In the genomic region with DNA sequence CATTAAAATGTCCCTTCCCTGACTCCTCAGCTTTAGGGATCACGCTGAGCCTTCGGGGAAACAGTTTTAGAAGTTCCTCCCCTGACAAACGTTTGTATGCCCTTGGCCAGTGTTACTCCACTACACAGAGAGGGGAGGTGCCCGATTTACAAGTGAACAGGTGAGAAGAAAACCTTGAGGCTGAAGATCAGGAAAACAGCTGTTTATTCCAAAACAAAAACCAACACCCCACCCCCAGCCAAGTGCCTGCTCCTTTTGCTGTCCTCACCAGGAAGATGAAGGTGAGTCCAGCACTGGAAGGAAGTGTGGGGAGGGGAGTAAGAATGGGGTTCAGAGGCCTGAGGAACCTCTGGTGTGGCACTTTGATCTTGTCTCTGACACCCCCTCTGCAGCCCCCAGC, we compare ENCODE assay signal across 31 mouse cellular contexts. TPM values are rescaled to one million over a fixed set of nuclear protein-coding genes. Genes with fewer than 3 reads are reported as not detected.
DNase-seq lines count a peak whose midpoint lies in the region; ATAC-seq and TF ChIP-seq lines count a peak whose summit lies in the region.
"Had no signal": no experiment of that assay in that cellular context is flagged by ENCODE, and none has a peak within 500 bp of the region (broad histone marks: within the 10 kb centered on the region; RNA-seq: fewer than 3 reads in every experiment).

No protein-coding gene starts in this region.

- TF ChIP-seq EP300 in stomach, postnatal 0 days (optimal IDR thresholded peaks at IDR 0.05), result no peak
- TF ChIP-seq EP300 in ES-Bruce4 (IDR thresholded peaks at IDR 0.05; ENCODE audit: insufficient read depth, low read depth, low read length), result peak; percentile 90

- no peak for TF ChIP-seq POLR2A in ES-Bruce4 (IDR thresholded peaks at IDR 0.05; ENCODE audit: insufficient read depth, low read length)

- no peak for TF ChIP-seq CTCF in stomach, postnatal 0 days (IDR thresholded peaks at IDR 0.05; ENCODE audit: low read depth)
- no peak for TF ChIP-seq CTCF in ES-Bruce4 (IDR thresholded peaks at IDR 0.05; ENCODE audit: low read depth, low read length)

- H3K9ac ChIP-seq in stomach, embryonic 15.5 days, result no peak overlapping the region
- no peak overlapping the region for H3K9ac ChIP-seq in stomach, postnatal 0 days (ENCODE audit: low read length)
- H3K9ac ChIP-seq in ES-Bruce4 (ENCODE audit: low read depth, poor library complexity, severe bottlenecking) (peak overlapping the region; percentile 5; the same call in 1 of the 2 replicates), ES-E14 (ENCODE audit: insufficient read depth, low read depth, low read length, poor library complexity, severe bottlenecking) (peak overlapping the region; percentile 32; the same call in 1 of the 2 replicates)
- H3K9ac ChIP-seq in forebrain, embryonic 13.5 days, result no peak overlapping the region
- H3K9ac ChIP-seq: embryonic facial prominence, embryonic 13.5 days; embryonic facial prominence, embryonic 15.5 days; forebrain, embryonic 12.5 days; forebrain, embryonic 15.5 days; forebrain, postnatal 0 days had no signal

- H3K4me3 ChIP-seq in stomach, embryonic 15.5 days (replicated peaks), result no peak overlapping the region
- no peak overlapping the region for H3K4me3 ChIP-seq in stomach, postnatal 0 days (ENCODE audit: low read depth, low read length)
- H3K4me3 ChIP-seq in ES-Bruce4 (ENCODE audit: low read depth, low read length) (peak overlapping the region; percentile 21; the same call in 1 of the 2 replicates), ES-E14 (ENCODE audit: insufficient read depth in 1 of 2, low read depth in 1 of 2, low read length in 2 of 2, poor library complexity in 1 of 2, severe bottlenecking in 1 of 2) (no peak overlapping the region)
- H3K4me3 ChIP-seq in forebrain, embryonic 13.5 days, result no peak overlapping the region
- H3K4me3 ChIP-seq: embryonic facial prominence, embryonic 13.5 days; embryonic facial prominence, embryonic 15.5 days; erythroblast, embryonic 14.5 days; forebrain, embryonic 10.5 days; forebrain, embryonic 12.5 days; forebrain, embryonic 15.5 days had no signal

- no peaks in the 10 kb centered on the region for H3K36me3 ChIP-seq in stomach, embryonic 15.5 days
- no peaks in the 10 kb centered on the region for H3K36me3 ChIP-seq in stomach, postnatal 0 days (ENCODE audit: control insufficient read depth, insufficient read depth, low read length)
- no peaks in the 10 kb centered on the region for H3K36me3 ChIP-seq in ES-Bruce4 (ENCODE audit: control insufficient read depth, insufficient read depth, low read length, poor library complexity, severe bottlenecking)
- H3K36me3 ChIP-seq in ES-E14 (ENCODE audit: control insufficient read depth, insufficient read depth, low read length, poor library complexity, severe bottlenecking), result no peaks in the 10 kb centered on the region
- peaks cover 22% of the 10 kb centered on the region for H3K36me3 ChIP-seq in forebrain, embryonic 13.5 days (ENCODE audit: poor library complexity, severe bottlenecking)
- H3K36me3 ChIP-seq: embryonic facial prominence, embryonic 13.5 days; embryonic facial prominence, embryonic 15.5 days; forebrain, embryonic 10.5 days had no signal

- peak; percentile 16; the same call in 1 of the 2 replicates for ATAC-seq in stomach, embryonic 15.5 days (ENCODE audit: insufficient read depth, low FRiP score, low read depth)
- ATAC-seq in stomach, postnatal 0 days (ENCODE audit: low FRiP score, low TSS enrichment), result no peak
- ATAC-seq in forebrain, embryonic 13.5 days, result no peak
- ATAC-seq: forebrain, embryonic 15.5 days; forebrain, postnatal 0 days had no signal

- H3K9me3 ChIP-seq in stomach, embryonic 15.5 days, result no peaks in the 10 kb centered on the region
- H3K9me3 ChIP-seq in stomach, postnatal 0 days (ENCODE audit: control insufficient read depth, low read length), result no peaks in the 10 kb centered on the region
- H3K9me3 ChIP-seq in ES-Bruce4 (replicated peaks; ENCODE audit: control insufficient read depth, insufficient read depth, low read length, poor library complexity, severe bottlenecking), result no peaks in the 10 kb centered on the region
- H3K9me3 ChIP-seq in ES-E14 (ENCODE audit: control insufficient read depth, insufficient read depth, low read depth, low read length), result no peaks in the 10 kb centered on the region
- H3K9me3 ChIP-seq in forebrain, embryonic 13.5 days (replicated peaks), result no peaks in the 10 kb centered on the region
- H3K9me3 ChIP-seq: embryonic facial prominence, embryonic 13.5 days; embryonic facial prominence, embryonic 15.5 days; forebrain, embryonic 10.5 days; forebrain, embryonic 12.5 days; forebrain, embryonic 15.5 days had no signal

- no peaks in the 10 kb centered on the region for H3K4me1 ChIP-seq in stomach, embryonic 15.5 days
- no peaks in the 10 kb centered on the region for H3K4me1 ChIP-seq in stomach, postnatal 0 days (replicated peaks; ENCODE audit: control insufficient read depth, insufficient read depth)
- peaks cover 25% of the 10 kb centered on the region for H3K4me1 ChIP-seq in ES-Bruce4 (ENCODE audit: control insufficient read depth, insufficient read depth, low read length)
- peaks cover 19 to 36% of the 10 kb centered on the region in 2 experiments for H3K4me1 ChIP-seq in ES-E14 (ENCODE audit: control insufficient read depth in 2 of 2, insufficient read depth in 2 of 2, low read length in 2 of 2, poor library complexity in 1 of 2)
- H3K4me1 ChIP-seq in forebrain, embryonic 13.5 days, result no peaks in the 10 kb centered on the region
- H3K4me1 ChIP-seq: embryonic facial prominence, embryonic 15.5 days; forebrain, embryonic 12.5 days; forebrain, embryonic 15.5 days had no signal

- no peaks in the 10 kb centered on the region for H3K27me3 ChIP-seq in stomach, embryonic 15.5 days (replicated peaks)
- H3K27me3 ChIP-seq in stomach, postnatal 0 days (ENCODE audit: control insufficient read depth, insufficient read depth, low read length), result no peaks in the 10 kb centered on the region
- H3K27me3 ChIP-seq in ES-Bruce4 (ENCODE audit: control insufficient read depth, insufficient read depth, low read length, poor library complexity, severe bottlenecking), result no peaks in the 10 kb centered on the region
- peaks cover 17% of the 10 kb centered on the region; the same call in 1 of the 2 replicates for H3K27me3 ChIP-seq in forebrain, embryonic 13.5 days
- H3K27me3 ChIP-seq: forebrain, embryonic 15.5 days had no signal

- WGBS in stomach, embryonic 15.5 days, result 40% methylated on average over 4 of the region's 4 CpGs
- WGBS in stomach, postnatal 0 days, result 44% methylated on average over 4 of the region's 4 CpGs
- 64% methylated on average over 4 of the region's 4 CpGs for WGBS in forebrain, embryonic 13.5 days

- in situ Hi-C loops in ES-E14 (cut with MboI; ENCODE audit: low sequenced_read_pairs in 2 of 2, unreplicated experiment in 2 of 2), result no loop called here

- H3K4me2 ChIP-seq in stomach, embryonic 15.5 days, result no peak overlapping the region
- H3K4me2 ChIP-seq in stomach, postnatal 0 days (replicated peaks; ENCODE audit: low read depth), result no peak overlapping the region
- no peak overlapping the region for H3K4me2 ChIP-seq in forebrain, embryonic 13.5 days
- H3K4me2 ChIP-seq: embryonic facial prominence, embryonic 13.5 days; embryonic facial prominence, embryonic 15.5 days; forebrain, embryonic 12.5 days; forebrain, embryonic 15.5 days had no signal

- DNase-seq in stomach, postnatal 0 days (ENCODE audit: low spot score), result no peak
- DNase-seq in ES-E14 (ENCODE audit: low read depth, low spot score), result peak; percentile 53
- DNase-seq in ZHBTc4 (ENCODE audit: low read depth, low spot score), result peak; percentile 80
- DNase-seq in spleen, postnatal 10 days (ENCODE audit: low spot score in 2 of 2), result no peak
- no peak for DNase-seq in heart, postnatal 4 days
- DNase-seq: adrenal gland, adult 2 months; adrenal gland, postnatal 10 days; adrenal gland, postnatal 25 days; cerebellum, adult 11 months; cerebellum, adult 18-20 months; cerebellum, adult 8-10 months; cerebellum, adult 9-11 months; cerebellum, postnatal 14 days; cerebellum, postnatal 36 days; embryo, embryonic 11 days; forebrain, postnatal 0 days had no signal

- no peak overlapping the region for H3K27ac ChIP-seq in stomach, embryonic 15.5 days
- no peak overlapping the region for H3K27ac ChIP-seq in stomach, postnatal 0 days (replicated peaks)
- H3K27ac ChIP-seq in ES-Bruce4 (ENCODE audit: insufficient read depth, low read length), result peak overlapping the region; percentile 67; the same call in 1 of the 2 replicates
- H3K27ac ChIP-seq in ES-E14 (ENCODE audit: insufficient read depth, low read depth, low read length, poor library complexity, severe bottlenecking), result peak overlapping the region; percentile 79
- H3K27ac ChIP-seq in forebrain, embryonic 13.5 days, result no peak overlapping the region
- H3K27ac ChIP-seq: embryonic facial prominence, embryonic 13.5 days; embryonic facial prominence, embryonic 15.5 days; forebrain, embryonic 10.5 days; forebrain, embryonic 12.5 days; forebrain, embryonic 15.5 days had no signal

RNA-seq across cellular contexts. Expression of a gene that starts 13.0 kb away (rescaled TPM):
- polyA plus RNA-seq in stomach, embryonic 15.5 days (2015; fragmentation: Nextera tagmentation; extraction: Ambion mirVana), result 306 and 315 TPM in 2 replicates
- polyA plus RNA-seq in stomach, postnatal 0 days (2015; fragmentation: Nextera tagmentation; extraction: Ambion mirVana), result 95.5 and 111 TPM in 2 replicates
- polyA plus RNA-seq in ES-Bruce4 (2011; ENCODE audit: insufficient read depth, insufficient read length, low read depth, missing spikeins), result 474 and 498 TPM in 2 replicates
- total RNA-seq in ES-E14 (2012; rRNA removed), result 461 and 499 TPM in 2 replicates
- polyA plus RNA-seq in forebrain, embryonic 13.5 days (2015; fragmentation: Nextera tagmentation; extraction: Ambion mirVana), result 398 and 454 TPM in 2 replicates
- total RNA-seq in heart, postnatal 4 days (2021), result 100 to 1,000 TPM; 281 to 285 TPM

RNA-seq across cellular contexts. Expression of a gene that starts 19.1 kb away (rescaled TPM):
- 0.36 and 0.44 TPM in 2 replicates for polyA plus RNA-seq in stomach, embryonic 15.5 days (2015; fragmentation: Nextera tagmentation; extraction: Ambion mirVana)
- polyA plus RNA-seq in stomach, postnatal 0 days (2015; fragmentation: Nextera tagmentation; extraction: Ambion mirVana), result 0.15 and 0.16 TPM in 2 replicates
- polyA plus RNA-seq in ES-Bruce4 (2011; ENCODE audit: insufficient read depth, insufficient read length, low read depth, missing spikeins), result 3.8 and 5.3 TPM in 2 replicates
- total RNA-seq in ES-E14 (2012; rRNA removed), result 6.9 and 8.4 TPM in 2 replicates
- polyA plus RNA-seq in forebrain, embryonic 13.5 days (2015; fragmentation: Nextera tagmentation; extraction: Ambion mirVana), result 5.6 and 7.1 TPM in 2 replicates
- total RNA-seq in heart, postnatal 4 days (2021), result under 1 TPM in 1 of 2 experiments, not detected in 1; 0.20 TPM
- total RNA-seq: MEL had no signal
- polyA plus RNA-seq: C2C12; erythroblast, embryonic 14.5 days had no signal

RNA-seq across cellular contexts. Expression of a gene that starts 32.7 kb away (rescaled TPM):
- polyA plus RNA-seq in stomach, embryonic 15.5 days (2015; fragmentation: Nextera tagmentation; extraction: Ambion mirVana), result 309 and 356 TPM in 2 replicates
- 322 and 359 TPM in 2 replicates for polyA plus RNA-seq in stomach, postnatal 0 days (2015; fragmentation: Nextera tagmentation; extraction: Ambion mirVana)
- 969 and 977 TPM in 2 replicates for polyA plus RNA-seq in ES-Bruce4 (2011; ENCODE audit: insufficient read depth, insufficient read length, low read depth, missing spikeins)
- 1,352 and 1,377 TPM in 2 replicates for total RNA-seq in ES-E14 (2012; rRNA removed)
- 244 and 284 TPM in 2 replicates for polyA plus RNA-seq in forebrain, embryonic 13.5 days (2015; fragmentation: Nextera tagmentation; extraction: Ambion mirVana)
- 100 to 1,000 TPM; 726 to 732 TPM for total RNA-seq in heart, postnatal 4 days (2021)

RNA-seq across cellular contexts. Expression of a gene that starts 35.9 kb away (rescaled TPM):
- 35.4 and 36.4 TPM in 2 replicates for polyA plus RNA-seq in stomach, embryonic 15.5 days (2015; fragmentation: Nextera tagmentation; extraction: Ambion mirVana)
- polyA plus RNA-seq in stomach, postnatal 0 days (2015; fragmentation: Nextera tagmentation; extraction: Ambion mirVana), result 69.0 and 70.7 TPM in 2 replicates
- 2.6 and 6.8 TPM in 2 replicates for polyA plus RNA-seq in ES-Bruce4 (2011; ENCODE audit: insufficient read depth, insufficient read length, low read depth, missing spikeins)
- total RNA-seq in ES-E14 (2012; rRNA removed), result 13.0 and 27.7 TPM in 2 replicates
- polyA plus RNA-seq in forebrain, embryonic 13.5 days (2015; fragmentation: Nextera tagmentation; extraction: Ambion mirVana), result 2.6 and 2.7 TPM in 2 replicates
- 1 to 10 TPM; 2.7 to 5.1 TPM for total RNA-seq in heart, postnatal 4 days (2021)

RNA-seq across cellular contexts. Expression of a gene that starts 42.6 kb away (rescaled TPM):
- polyA plus RNA-seq in stomach, embryonic 15.5 days (2015; fragmentation: Nextera tagmentation; extraction: Ambion mirVana), result 1.2 and 1.4 TPM in 2 replicates
- 0.42 and 0.80 TPM in 2 replicates for polyA plus RNA-seq in stomach, postnatal 0 days (2015; fragmentation: Nextera tagmentation; extraction: Ambion mirVana)
- not detected in 2 replicates for polyA plus RNA-seq in ES-Bruce4 (2011; ENCODE audit: insufficient read depth, insufficient read length, low read depth, missing spikeins)
- total RNA-seq in ES-E14 (2012; rRNA removed), result not detected in 2 replicates
- not detected in 2 replicates for polyA plus RNA-seq in forebrain, embryonic 13.5 days (2015; fragmentation: Nextera tagmentation; extraction: Ambion mirVana)
- not detected for total RNA-seq in heart, postnatal 4 days (2021)
- total RNA-seq: adrenal gland, adult 2 months; adrenal gland, postnatal 10 days; adrenal gland, postnatal 25 days; adrenal gland, postnatal 4 days; common myeloid progenitor, adult 5-6 weeks; forebrain, postnatal 0 days; MEL had no signal
- polyA plus RNA-seq: adrenal gland, adult 2 months; brain, embryonic 14.5 days; embryonic facial prominence, embryonic 11.5 days; embryonic facial prominence, embryonic 13.5 days; erythroblast, embryonic 14.5 days; forebrain, embryonic 10.5 days; forebrain, embryonic 12.5 days; forebrain, embryonic 15.5 days; forebrain, postnatal 0 days had no signal

Comparison
In these comparisons a context has a peak if more than half of its experiments do, and no peak if none do; other contexts are left out.
1. H3K27ac ChIP-seq: peak in ES-Bruce4 (single experiment) and ES-E14 (single experiment); none in stomach, embryonic 15.5 days (single experiment), stomach, postnatal 0 days (single experiment) and forebrain, embryonic 13.5 days (single experiment).
2. H3K9ac ChIP-seq: peak in ES-Bruce4 (single experiment) and ES-E14 (single experiment); none in stomach, embryonic 15.5 days (single experiment), stomach, postnatal 0 days (single experiment) and forebrain, embryonic 13.5 days (single experiment).
3. DNase-seq: peak in ES-E14 (single experiment) and ZHBTc4 (single experiment); none in stomach, postnatal 0 days (single experiment), spleen, postnatal 10 days (0 of 2) and heart, postnatal 4 days (single experiment).